Mouse (Mus musculus): ENCODE measurements around the gene Rnf225. TPM values are rescaled to one million over a fixed set of nuclear protein-coding genes. Genes with fewer than 3 reads are reported as not detected.
A peak's percentile ranks its signal among the peaks of the same experiment; 100 is the strongest.

Gene Rnf225
- total and polyA plus RNA-seq, 2 experiments = 0.09 to 0.65 TPM

DNA sequence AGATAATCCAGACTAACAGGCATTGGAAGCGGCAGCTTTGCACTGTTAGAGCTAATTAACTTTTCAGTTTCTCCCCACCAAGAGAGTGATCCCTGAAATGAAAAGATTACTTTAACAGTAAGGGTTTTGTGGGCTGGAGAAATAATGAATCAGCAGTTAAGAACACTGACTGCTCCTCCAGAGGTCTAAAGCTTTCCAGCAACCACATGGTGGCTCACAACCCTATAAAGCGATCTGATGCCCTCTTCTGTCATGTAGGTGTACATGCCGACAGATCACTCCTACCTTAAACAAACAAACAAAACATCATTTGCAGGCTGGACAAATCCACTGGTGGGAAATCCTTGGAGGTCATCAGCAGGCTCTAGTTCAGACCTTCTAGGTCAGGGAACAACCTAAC is 27.7 kb downstream of the Rnf225 start:
- no peak overlapping the region for H3K4me3 ChIP-seq (ENCODE audit: insufficient read depth, low read depth, low read length)
- H3K27me3 ChIP-seq (ENCODE audit: control insufficient read depth, insufficient read depth, low read length) = no peaks in the 10 kb centered on the region
- no peak overlapping the region for H3K9ac ChIP-seq (ENCODE audit: low read depth, low read length)
- no peaks in the 10 kb centered on the region for H3K36me3 ChIP-seq (ENCODE audit: control insufficient read depth, insufficient read depth, low read length)
- peak; percentile 24 for DNase-seq (ENCODE audit: extremely low read depth, low read depth, low spot score)
- WGBS = 45% methylated on average over 3 of the region's 3 CpGs
- H3K4me1 ChIP-seq (ENCODE audit: control insufficient read depth, insufficient read depth, low read length) = peaks cover 2% of the 10 kb centered on the region
- TF ChIP-seq CTCF (IDR thresholded peaks at IDR 0.05; ENCODE audit: low read depth, low read length) (no peak), POLR2A (IDR thresholded peaks at IDR 0.05; ENCODE audit: extremely low read depth, insufficient read depth, low read length) (no peak)
- H3K27ac ChIP-seq (replicated peaks; ENCODE audit: insufficient read depth, low read depth, low read length) = no peak overlapping the region
- H3K79me2 ChIP-seq (ENCODE audit: control insufficient read depth, insufficient read depth, low read length) = no peaks in the 10 kb centered on the region

DNA sequence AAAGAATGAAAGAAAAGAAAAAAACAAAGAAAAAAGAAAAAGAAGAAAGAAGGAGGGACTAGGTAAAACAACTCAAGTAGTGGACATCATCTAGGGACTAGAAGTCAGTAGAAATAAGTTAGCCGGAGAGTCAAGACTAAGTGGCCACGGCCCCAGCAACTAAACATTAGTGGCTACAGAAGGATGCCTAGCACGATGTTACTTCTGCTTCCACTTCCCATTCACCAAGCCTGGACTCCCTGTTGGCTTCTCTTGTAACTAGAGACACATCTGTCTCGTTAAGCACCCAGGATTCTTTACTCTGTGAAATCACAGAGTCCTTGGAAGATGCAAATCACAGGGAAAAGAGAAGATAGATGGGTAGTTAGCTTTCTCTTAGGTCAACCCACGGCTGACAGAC is 30.3 kb downstream of the Rnf225 start:
- WGBS = 78% methylated on average over 5 of the region's 5 CpGs

DNA sequence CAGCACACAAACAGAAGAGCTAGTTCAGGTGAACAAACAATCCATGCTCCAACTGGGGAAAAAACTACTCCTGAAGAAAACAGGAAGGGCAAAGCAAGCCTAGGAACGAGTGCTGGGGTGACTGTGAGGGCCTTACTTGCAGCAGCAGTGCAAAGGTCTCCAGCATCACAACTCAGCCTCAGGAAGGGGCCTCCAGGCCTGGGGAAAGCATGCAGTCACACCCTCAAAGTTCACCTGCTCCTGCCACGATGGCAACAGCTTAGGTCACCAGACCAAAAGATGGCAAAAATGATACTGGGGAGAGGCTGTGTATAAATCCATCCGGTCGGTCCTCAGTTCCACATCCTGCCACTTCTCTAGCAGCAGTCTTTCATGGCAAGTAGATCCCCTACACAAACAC is 31.7 kb downstream of the Rnf225 start:
- no peak for DNase-seq (ENCODE audit: extremely low read depth, low read depth, low spot score)
- H3K9ac ChIP-seq (ENCODE audit: low read depth, low read length) = no peak overlapping the region
- TF ChIP-seq CTCF (IDR thresholded peaks at IDR 0.05; ENCODE audit: low read depth, low read length) (no peak), POLR2A (IDR thresholded peaks at IDR 0.05; ENCODE audit: extremely low read depth, insufficient read depth, low read length) (no peak)
- WGBS = 66% methylated on average over 4 of the region's 4 CpGs
- H3K4me3 ChIP-seq (ENCODE audit: insufficient read depth, low read depth, low read length) = no peak overlapping the region
- H3K27ac ChIP-seq (replicated peaks; ENCODE audit: insufficient read depth, low read depth, low read length) = no peak overlapping the region
- H3K27me3 ChIP-seq (ENCODE audit: control insufficient read depth, insufficient read depth, low read length) = no peaks in the 10 kb centered on the region
- H3K36me3 ChIP-seq (ENCODE audit: control insufficient read depth, insufficient read depth, low read length) = no peaks in the 10 kb centered on the region
- no peaks in the 10 kb centered on the region for H3K4me1 ChIP-seq (ENCODE audit: control insufficient read depth, insufficient read depth, low read length)
- H3K79me2 ChIP-seq (ENCODE audit: control insufficient read depth, insufficient read depth, low read length) = no peaks in the 10 kb centered on the region

More for the DNA sequence above, 30.3 kb downstream of the Rnf225 start:
- Histone ChIP-seq H3K27me3 (ENCODE audit: control insufficient read depth, insufficient read depth, low read length) (no peaks in the 10 kb centered on the region), H3K9ac (ENCODE audit: low read depth, low read length) (no peak overlapping the region), H3K79me2 (ENCODE audit: control insufficient read depth, insufficient read depth, low read length) (no peaks in the 10 kb centered on the region), H3K4me1 (ENCODE audit: control insufficient read depth, insufficient read depth, low read length) (no peaks in the 10 kb centered on the region; the same call in 1 of the 2 replicates), H3K4me3 (ENCODE audit: insufficient read depth, low read depth, low read length) (no peak overlapping the region), H3K36me3 (ENCODE audit: control insufficient read depth, insufficient read depth, low read length) (no peaks in the 10 kb centered on the region), H3K27ac (replicated peaks; ENCODE audit: insufficient read depth, low read depth, low read length) (no peak overlapping the region)
- TF ChIP-seq CTCF (IDR thresholded peaks at IDR 0.05; ENCODE audit: low read depth, low read length) (no peak), POLR2A (IDR thresholded peaks at IDR 0.05; ENCODE audit: extremely low read depth, insufficient read depth, low read length) (no peak)
- DNase-seq (ENCODE audit: extremely low read depth, low read depth, low spot score) = no peak

DNA sequence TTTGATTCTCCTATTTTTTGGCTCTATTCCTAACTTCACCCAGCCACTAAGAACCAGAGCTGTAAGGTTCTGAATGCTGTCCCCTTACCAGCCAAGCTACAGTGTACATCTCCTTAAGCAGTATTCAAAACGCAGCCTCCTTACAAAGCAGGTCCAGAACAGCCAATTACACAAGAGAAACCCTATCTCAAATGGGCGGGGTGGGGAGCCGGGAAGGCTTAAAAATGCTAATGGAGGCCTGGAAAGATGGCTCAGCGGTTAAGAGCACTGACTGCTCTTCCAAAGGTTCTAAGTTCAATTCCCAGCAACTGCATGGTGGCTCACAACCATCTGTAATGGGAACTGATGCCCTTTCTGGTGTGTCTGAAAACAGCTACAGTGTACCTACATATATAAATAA is 32.5 kb downstream of the Rnf225 start:
- H3K4me3 ChIP-seq (ENCODE audit: insufficient read depth, low read depth, low read length) = no peak overlapping the region
- 78% methylated on average over 4 of the region's 4 CpGs for WGBS
- H3K36me3 ChIP-seq (ENCODE audit: control insufficient read depth, insufficient read depth, low read length) = no peaks in the 10 kb centered on the region
- H3K27me3 ChIP-seq (ENCODE audit: control insufficient read depth, insufficient read depth, low read length) = no peaks in the 10 kb centered on the region
- no peak overlapping the region for H3K9ac ChIP-seq (ENCODE audit: low read depth, low read length)
- no peak overlapping the region for H3K27ac ChIP-seq (replicated peaks; ENCODE audit: insufficient read depth, low read depth, low read length)
- DNase-seq (ENCODE audit: extremely low read depth, low read depth, low spot score) = no peak
- TF ChIP-seq POLR2A (IDR thresholded peaks at IDR 0.05; ENCODE audit: extremely low read depth, insufficient read depth, low read length) = no peak
- no peak for TF ChIP-seq CTCF (IDR thresholded peaks at IDR 0.05; ENCODE audit: low read depth, low read length)
- H3K4me1 ChIP-seq (ENCODE audit: control insufficient read depth, insufficient read depth, low read length) = no peaks in the 10 kb centered on the region
- H3K79me2 ChIP-seq (ENCODE audit: control insufficient read depth, insufficient read depth, low read length) = no peaks in the 10 kb centered on the region

DNA sequence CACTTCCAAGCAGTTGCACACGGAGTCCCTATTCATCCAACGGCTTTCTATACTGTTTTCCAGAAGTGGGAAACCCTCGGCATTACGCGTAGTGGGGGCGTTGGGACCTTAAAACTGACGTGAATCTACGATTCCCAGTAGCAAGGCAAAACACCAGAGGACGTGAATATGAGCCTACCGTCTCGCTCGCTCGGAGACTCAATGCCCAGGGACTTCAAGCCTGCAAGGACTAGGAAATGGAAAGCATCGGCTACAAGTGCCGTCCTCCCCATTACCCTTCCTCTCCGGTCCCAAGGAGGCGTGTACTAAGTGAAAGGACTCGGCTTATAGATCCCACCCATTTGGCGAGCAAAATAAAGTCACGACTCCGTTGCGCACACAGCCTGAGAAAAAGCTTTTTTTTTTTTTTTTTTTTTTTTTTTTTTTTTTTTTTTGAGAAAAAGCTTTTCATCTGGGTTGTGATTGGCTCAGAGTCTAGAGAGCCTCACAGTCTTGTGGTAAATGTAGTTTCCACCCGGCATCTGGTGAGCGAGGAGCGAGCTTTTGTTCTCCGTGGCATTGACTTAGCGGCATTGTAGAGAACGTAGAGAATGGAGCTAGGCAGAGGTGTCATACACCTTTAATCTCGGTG is 34.4 kb downstream of the Rnf225 start:
- 4% methylated on average over 29 of the region's 29 CpGs for WGBS

GRCm38 (mm10) chr7:12965678-12966091 is 38.5 kb downstream of the Rnf225 start, which contains the start of gene Zfp324:
Gene Zfp324, plus strand, starts transcription at chr7:12965838.
- Histone ChIP-seq H3K27me3 (ENCODE audit: control insufficient read depth, insufficient read depth, low read length) (no peaks in the 10 kb centered on the region), H3K27ac (replicated peaks; ENCODE audit: insufficient read depth, low read depth, low read length) (peak within 1 kb of the TSS; percentile 78), H3K4me3 (ENCODE audit: insufficient read depth, low read depth, low read length) (peak within 1 kb of the TSS; percentile 69), H3K36me3 (ENCODE audit: control insufficient read depth, insufficient read depth, low read length) (peaks cover 4% of the 10 kb centered on the region; the same call in 1 of the 2 replicates), H3K4me1 (ENCODE audit: control insufficient read depth, insufficient read depth, low read length) (peaks cover 2% of the 10 kb centered on the region; the same call in 1 of the 2 replicates), H3K79me2 (ENCODE audit: control insufficient read depth, insufficient read depth, low read length) (peaks cover 3% of the 10 kb centered on the region; the same call in 1 of the 2 replicates), H3K9ac (ENCODE audit: low read depth, low read length) (peak within 1 kb of the TSS; percentile 71)
- DNase-seq (ENCODE audit: extremely low read depth, low read depth, low spot score) = peak; percentile 87
- peak; percentile 76 for TF ChIP-seq POLR2A (IDR thresholded peaks at IDR 0.05; ENCODE audit: extremely low read depth, insufficient read depth, low read length)
- no peak for TF ChIP-seq CTCF (IDR thresholded peaks at IDR 0.05; ENCODE audit: low read depth, low read length)
- 1% methylated on average over 23 of the region's 23 CpGs for WGBS

More for the DNA sequence above, 34.4 kb downstream of the Rnf225 start:
- Histone ChIP-seq H3K36me3 (ENCODE audit: control insufficient read depth, insufficient read depth, low read length) (no peaks in the 10 kb centered on the region), H3K27me3 (ENCODE audit: control insufficient read depth, insufficient read depth, low read length) (no peaks in the 10 kb centered on the region), H3K79me2 (ENCODE audit: control insufficient read depth, insufficient read depth, low read length) (0 out of 2 replicates have a peak, but pooled peaks cover 3% of the 10 kb centered on the region), H3K4me1 (ENCODE audit: control insufficient read depth, insufficient read depth, low read length) (peaks cover 1% of the 10 kb centered on the region; the same call in 1 of the 2 replicates), H3K4me3 (ENCODE audit: insufficient read depth, low read depth, low read length) (peak overlapping the region; percentile 65), H3K27ac (replicated peaks; ENCODE audit: insufficient read depth, low read depth, low read length) (peak overlapping the region; percentile 46), H3K9ac (ENCODE audit: low read depth, low read length) (peak overlapping the region; percentile 63)
- TF ChIP-seq POLR2A (IDR thresholded peaks at IDR 0.05; ENCODE audit: extremely low read depth, insufficient read depth, low read length) = 0 out of 2 replicates have a peak, but pooled peaks have one; percentile 33
- no peak for TF ChIP-seq CTCF (IDR thresholded peaks at IDR 0.05; ENCODE audit: low read depth, low read length)
- DNase-seq (ENCODE audit: extremely low read depth, low read depth, low spot score) = peak; percentile 83
